Mouse (Mus musculus) hindbrain, embryonic 10.5 days (tissue): ENCODE measurements around the gene Lrrc4c. TPM values are rescaled to one million over a fixed set of nuclear protein-coding genes. Genes with fewer than 3 reads are reported as not detected.

Experiments used
- DNase-seq: peaks from one replicate; pipeline ENCODE4 v3.0.0-alpha.2; 2017; ENCODE audit warnings: low spot score
- H3K27ac ChIP-seq: fragments of 300-500 bp; sonication (generic); 2 replicates; pipeline ENCODE4 v1.5.1; 2016; ENCODE audit warnings: mild to moderate bottlenecking, moderate library complexity
- H3K27me3 ChIP-seq: fragments of 300-500 bp; sonication (generic); 2 replicates; pipeline ENCODE4 v1.6.1; 2016; ENCODE audit warnings: mild to moderate bottlenecking; ENCODE audit not compliant: poor library complexity, insufficient read depth, severe bottlenecking
- H3K36me3 ChIP-seq: fragments of 300-500 bp; sonication (generic); 2 replicates; pipeline ENCODE4 v1.6.1; 2016; ENCODE audit warnings: mild to moderate bottlenecking, moderate library complexity
- H3K4me1 ChIP-seq: fragments of 300-500 bp; sonication (generic); replicated peaks from 2 replicates; pipeline ENCODE4 v1.6.1; 2016; ENCODE audit warnings: mild to moderate bottlenecking
- H3K4me3 ChIP-seq: fragments of 300-500 bp; sonication (generic); 2 replicates; pipeline ENCODE4 v1.5.1; 2016; ENCODE audit warnings: mild to moderate bottlenecking, moderate library complexity
- H3K9me3 ChIP-seq: fragments of 300-500 bp; sonication (generic); 2 replicates; pipeline ENCODE4 v1.6.1; 2016; ENCODE audit warnings: mild to moderate bottlenecking, moderate library complexity
- WGBS: fragments of 180-500 bp; shearing (Covaris S2); methylation state at CpG from one replicate; pipeline ENCODE4 v1.1.7; 2016; 5-methylcytosine and 5-hydroxymethylcytosine counted together
- polyA plus RNA-seq: library from polyadenylated mRNA; unstranded; fragments of >200 nt; fragmentation: Nextera tagmentation; extraction: Ambion mirVana; gene quantifications from 2 replicates; pipeline ENCODE4 v1.2.1, GENCODE M21; 2016

Gene Lrrc4c
- polyA plus RNA-seq, 1 experiment from 2014 or later: 3.1 TPM

- Histone ChIP-seq H3K4me3 (no peak overlapping the region), H3K27ac (no peak overlapping the region), H3K36me3 (no peaks in the 10 kb centered on the region), H3K9me3 (no peaks in the 10 kb centered on the region), H3K27me3 (no peaks in the 10 kb centered on the region), H3K4me1 (no peaks in the 10 kb centered on the region)
- WGBS: 92% methylated on average over 8 of the region's 8 CpGs
- DNase-seq: no peak
Measured at GRCm38 (mm10) chr2:97414416-97415362, 1096.7 kb downstream of the Lrrc4c start.

GRCm38 (mm10) chr2:97434140-97434539 is 1116.2 kb downstream of the Lrrc4c start:
- H3K27ac ChIP-seq: no peak overlapping the region
- no peak for DNase-seq
- H3K9me3 ChIP-seq: no peaks in the 10 kb centered on the region
- H3K36me3 ChIP-seq: no peaks in the 10 kb centered on the region
- H3K4me1 ChIP-seq: no peaks in the 10 kb centered on the region
- H3K27me3 ChIP-seq: no peaks in the 10 kb centered on the region
- no peak overlapping the region for H3K4me3 ChIP-seq
- 83% methylated on average over 1 of the region's 1 CpGs for WGBS

GRCm38 (mm10) chr2:97435616-97436015 is 1117.6 kb downstream of the Lrrc4c start:
- no peaks in the 10 kb centered on the region for H3K27me3 ChIP-seq
- no peaks in the 10 kb centered on the region for H3K36me3 ChIP-seq
- no peaks in the 10 kb centered on the region for H3K4me1 ChIP-seq
- H3K27ac ChIP-seq: no peak overlapping the region
- H3K4me3 ChIP-seq: no peak overlapping the region
- DNase-seq: no peak
- 84% methylated on average over 2 of the region's 2 CpGs for WGBS
- H3K9me3 ChIP-seq: no peaks in the 10 kb centered on the region

GRCm38 (mm10) chr2:97437767-97438166 is 1119.8 kb downstream of the Lrrc4c start:
- Histone ChIP-seq H3K27me3 (no peaks in the 10 kb centered on the region), H3K4me1 (no peaks in the 10 kb centered on the region), H3K36me3 (no peaks in the 10 kb centered on the region), H3K4me3 (no peak overlapping the region), H3K9me3 (no peaks in the 10 kb centered on the region), H3K27ac (no peak overlapping the region)
- no peak for DNase-seq

GRCm38 (mm10) chr2:97463573-97463972 is 1145.6 kb downstream of the Lrrc4c start:
- Histone ChIP-seq H3K27me3 (peaks cover 9% of the 10 kb centered on the region), H3K4me3 (no peak overlapping the region), H3K4me1 (peaks cover 9% of the 10 kb centered on the region; the same call in 1 of the 2 replicates), H3K9me3 (no peaks in the 10 kb centered on the region), H3K36me3 (no peaks in the 10 kb centered on the region), H3K27ac (no peak overlapping the region)
- DNase-seq: no peak

- H3K9me3 ChIP-seq: no peaks in the 10 kb centered on the region
- DNase-seq: peak; percentile 84
- H3K4me1 ChIP-seq: peaks cover 9% of the 10 kb centered on the region; the same call in 1 of the 2 replicates
- H3K4me3 ChIP-seq: peak overlapping the region; percentile 57
- no peaks in the 10 kb centered on the region for H3K36me3 ChIP-seq
- under 1% methylated on average over 25 of the region's 25 CpGs for WGBS
- H3K27ac ChIP-seq: peak overlapping the region; percentile 69
- peaks cover 19% of the 10 kb centered on the region for H3K27me3 ChIP-seq
Measured at GRCm38 (mm10) chr2:97466243-97466793, 1148.3 kb downstream of the Lrrc4c start.

- peaks cover 19% of the 10 kb centered on the region for H3K27me3 ChIP-seq
Measured at GRCm38 (mm10) chr2:97467031-97467549, 1149.1 kb downstream of the Lrrc4c start.

GRCm38 (mm10) chr2:97467664-97468063 is 1149.7 kb downstream of the Lrrc4c start:
- Histone ChIP-seq H3K4me3 (peak overlapping the region; percentile 57), H3K27ac (no peak overlapping the region), H3K9me3 (no peaks in the 10 kb centered on the region), H3K4me1 (peaks cover 9% of the 10 kb centered on the region; the same call in 1 of the 2 replicates), H3K27me3 (peaks cover 19% of the 10 kb centered on the region), H3K36me3 (no peaks in the 10 kb centered on the region)
- DNase-seq: no peak
- WGBS: 11% methylated on average over 8 of the region's 8 CpGs

More at GRCm38 (mm10) chr2:97467031-97467549, 1149.1 kb downstream of the Lrrc4c start:
- peak; percentile 62 for DNase-seq
- H3K27ac ChIP-seq: peak overlapping the region; percentile 56; the same call in 1 of the 2 replicates
- H3K4me3 ChIP-seq: peak overlapping the region; percentile 57
- under 1% methylated on average over 26 of the region's 26 CpGs for WGBS
- no peaks in the 10 kb centered on the region for H3K36me3 ChIP-seq
- H3K4me1 ChIP-seq: peaks cover 9% of the 10 kb centered on the region; the same call in 1 of the 2 replicates
- no peaks in the 10 kb centered on the region for H3K9me3 ChIP-seq

- Histone ChIP-seq H3K4me3 (peak overlapping the region; percentile 57), H3K27ac (no peak overlapping the region), H3K9me3 (no peaks in the 10 kb centered on the region), H3K36me3 (no peaks in the 10 kb centered on the region), H3K27me3 (peaks cover 19% of the 10 kb centered on the region), H3K4me1 (peaks cover 9% of the 10 kb centered on the region; the same call in 1 of the 2 replicates)
- DNase-seq: no peak
- 26% methylated on average over 5 of the region's 5 CpGs for WGBS
Measured at GRCm38 (mm10) chr2:97468372-97468771, 1150.4 kb downstream of the Lrrc4c start.

GRCm38 (mm10) chr2:97469396-97469795 is 1151.4 kb downstream of the Lrrc4c start:
- no peak overlapping the region for H3K4me3 ChIP-seq
- 63% methylated on average over 2 of the region's 2 CpGs for WGBS
- no peaks in the 10 kb centered on the region for H3K36me3 ChIP-seq
- peaks cover 19% of the 10 kb centered on the region for H3K27me3 ChIP-seq
- peaks cover 9% of the 10 kb centered on the region; the same call in 1 of the 2 replicates for H3K4me1 ChIP-seq
- no peaks in the 10 kb centered on the region for H3K9me3 ChIP-seq
- no peak for DNase-seq
- H3K27ac ChIP-seq: no peak overlapping the region

- H3K4me3 ChIP-seq: no peak overlapping the region
- no peaks in the 10 kb centered on the region for H3K9me3 ChIP-seq
- peaks cover 12% of the 10 kb centered on the region for H3K4me1 ChIP-seq
- no peaks in the 10 kb centered on the region for H3K36me3 ChIP-seq
- DNase-seq: peak; percentile 5
- no peak overlapping the region for H3K27ac ChIP-seq
- H3K27me3 ChIP-seq: no peaks in the 10 kb centered on the region
- WGBS: 53% methylated on average over 10 of the region's 10 CpGs
Measured at GRCm38 (mm10) chr2:97478175-97478924, 1160.4 kb downstream of the Lrrc4c start.

GRCm38 (mm10) chr2:97478925-97479298 is 1160.9 kb downstream of the Lrrc4c start:
- Histone ChIP-seq H3K27ac (no peak overlapping the region), H3K36me3 (no peaks in the 10 kb centered on the region), H3K4me1 (peaks cover 12% of the 10 kb centered on the region), H3K27me3 (no peaks in the 10 kb centered on the region), H3K4me3 (no peak overlapping the region), H3K9me3 (no peaks in the 10 kb centered on the region)
- 85% methylated on average over 4 of the region's 4 CpGs for WGBS
- DNase-seq: no peak
